Mouse (Mus musculus): ENCODE data around the gene Gpcpd1. TPM values are rescaled to one million over a fixed set of nuclear protein-coding genes. Genes with fewer than 3 reads are reported as not detected.
A peak's percentile ranks its signal among the peaks of the same experiment; 100 is the strongest.

Gene Gpcpd1
- polyA plus RNA-seq, 1 experiment from 2014 or later: 28.8 TPM

GRCm38 (mm10) chr2:132567414-132567813 is 20.1 kb downstream of the Gpcpd1 start:
- Histone ChIP-seq H3K9me3 (no peaks in the 10 kb centered on the region), H3K27ac (no peak overlapping the region), H3K4me3 (replicated peaks) (no peak overlapping the region), H3K9ac (no peak overlapping the region), H3K4me2 (replicated peaks) (no peak overlapping the region), H3K27me3 (replicated peaks) (no peaks in the 10 kb centered on the region), H3K4me1 (replicated peaks) (no peaks in the 10 kb centered on the region), H3K36me3 (peaks cover 2% of the 10 kb centered on the region; the same call in 1 of the 2 replicates)
- ATAC-seq: no peak
- 90% methylated on average over 2 of the region's 2 CpGs for WGBS

DNA sequence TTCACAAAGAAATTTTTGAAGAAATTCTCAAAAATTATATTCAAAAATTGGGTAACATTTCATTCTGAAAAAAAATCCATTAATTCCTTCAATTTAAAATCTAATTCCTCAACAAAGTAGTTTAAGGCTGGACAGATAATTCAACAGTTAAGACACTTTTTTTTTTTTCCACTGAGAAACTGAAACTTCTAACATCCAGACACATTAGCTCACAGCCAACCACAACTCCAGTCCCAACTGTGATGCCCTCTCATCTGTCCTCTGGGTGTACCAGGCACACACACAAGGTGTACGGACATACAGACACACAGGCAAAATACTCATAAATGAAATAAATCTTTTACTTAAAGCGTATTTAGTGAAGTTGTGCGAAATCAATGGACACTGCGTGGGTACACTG is 25.7 kb downstream of the Gpcpd1 start:
- Histone ChIP-seq H3K36me3 (peaks cover under 1% of the 10 kb centered on the region; the same call in 1 of the 2 replicates), H3K4me2 (replicated peaks) (no peak overlapping the region), H3K4me1 (replicated peaks) (no peaks in the 10 kb centered on the region), H3K27ac (no peak overlapping the region), H3K27me3 (replicated peaks) (no peaks in the 10 kb centered on the region), H3K4me3 (replicated peaks) (no peak overlapping the region), H3K9me3 (no peaks in the 10 kb centered on the region), H3K9ac (no peak overlapping the region)
- WGBS: 94% methylated on average over 4 of the region's 4 CpGs
- no peak for ATAC-seq

GRCm38 (mm10) chr2:132527864-132528263 is 59.7 kb downstream of the Gpcpd1 start:
- 87% methylated on average over 1 of the region's 1 CpGs for WGBS
- no peaks in the 10 kb centered on the region for H3K27me3 ChIP-seq (replicated peaks)
- no peak overlapping the region for H3K27ac ChIP-seq
- ATAC-seq: no peak
- no peaks in the 10 kb centered on the region for H3K4me1 ChIP-seq (replicated peaks)
- H3K4me2 ChIP-seq (replicated peaks): no peak overlapping the region
- H3K9ac ChIP-seq: no peak overlapping the region
- 0 out of 2 replicates have a peak, but pooled peaks cover 3% of the 10 kb centered on the region for H3K36me3 ChIP-seq
- no peak overlapping the region for H3K4me3 ChIP-seq (replicated peaks)
- H3K9me3 ChIP-seq: no peaks in the 10 kb centered on the region

DNA sequence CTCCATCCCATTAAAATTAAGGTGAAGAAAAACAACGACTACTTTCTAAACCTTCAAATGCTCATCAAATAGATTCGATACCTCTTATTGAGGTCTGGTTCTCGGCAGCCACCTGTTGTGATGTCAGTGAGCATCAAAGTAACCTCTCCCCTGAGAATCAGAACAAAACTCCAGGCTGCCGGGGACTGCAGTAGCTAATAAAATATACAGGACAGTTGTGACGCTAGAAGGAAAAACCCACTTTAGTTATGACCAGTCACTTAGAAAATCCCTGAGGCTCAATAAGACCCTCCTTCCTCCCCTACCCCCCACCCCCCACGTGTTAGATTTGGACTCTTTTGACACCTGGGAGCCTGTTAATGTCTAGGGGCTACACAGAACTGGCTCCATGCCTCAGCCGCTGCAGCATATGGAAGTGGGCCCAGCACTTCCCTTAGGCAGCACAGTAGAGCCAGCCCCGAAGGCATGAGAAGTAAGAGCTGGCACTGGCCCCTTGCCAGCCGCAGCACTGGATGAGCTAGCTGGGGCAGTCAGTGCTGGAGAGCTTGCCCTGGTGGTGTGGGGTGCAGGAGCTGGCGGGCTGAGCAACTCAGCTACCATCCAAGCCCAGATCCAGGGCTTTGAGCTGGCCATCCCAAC is 60.5 kb downstream of the Gpcpd1 start:
- 73% methylated on average over 10 of the region's 10 CpGs for WGBS
- no peaks in the 10 kb centered on the region for H3K4me1 ChIP-seq (replicated peaks)
- H3K4me2 ChIP-seq (replicated peaks): no peak overlapping the region
- no peak overlapping the region for H3K27ac ChIP-seq
- H3K27me3 ChIP-seq (replicated peaks): no peaks in the 10 kb centered on the region
- no peak overlapping the region for H3K4me3 ChIP-seq (replicated peaks)
- H3K9ac ChIP-seq: no peak overlapping the region
- H3K9me3 ChIP-seq: no peaks in the 10 kb centered on the region
- no peak for ATAC-seq
- 0 out of 2 replicates have a peak, but pooled peaks cover 3% of the 10 kb centered on the region for H3K36me3 ChIP-seq

GRCm38 (mm10) chr2:132526110-132526509 is 61.4 kb downstream of the Gpcpd1 start:
- Histone ChIP-seq H3K27me3 (replicated peaks) (no peaks in the 10 kb centered on the region), H3K9me3 (no peaks in the 10 kb centered on the region), H3K4me2 (replicated peaks) (no peak overlapping the region), H3K27ac (no peak overlapping the region), H3K36me3 (0 out of 2 replicates have a peak, but pooled peaks cover 3% of the 10 kb centered on the region), H3K9ac (no peak overlapping the region), H3K4me1 (replicated peaks) (no peaks in the 10 kb centered on the region), H3K4me3 (replicated peaks) (no peak overlapping the region)
- 68% methylated on average over 4 of the region's 4 CpGs for WGBS
- ATAC-seq: no peak

GRCm38 (mm10) chr2:132518021-132518901 is 69.3 kb downstream of the Gpcpd1 start:
- H3K4me2 ChIP-seq (replicated peaks): no peak overlapping the region
- no peaks in the 10 kb centered on the region for H3K36me3 ChIP-seq
- no peak for ATAC-seq
- no peak overlapping the region for H3K27ac ChIP-seq
- no peaks in the 10 kb centered on the region for H3K4me1 ChIP-seq (replicated peaks)
- no peak overlapping the region for H3K9ac ChIP-seq
- WGBS: 56% methylated on average over 18 of the region's 18 CpGs
- H3K4me3 ChIP-seq (replicated peaks): no peak overlapping the region
- H3K9me3 ChIP-seq: no peaks in the 10 kb centered on the region
- no peaks in the 10 kb centered on the region for H3K27me3 ChIP-seq (replicated peaks)

GRCm38 (mm10) chr2:132517194-132517836 is 70.2 kb downstream of the Gpcpd1 start:
- Histone ChIP-seq H3K4me3 (replicated peaks) (no peak overlapping the region), H3K9ac (no peak overlapping the region), H3K36me3 (no peaks in the 10 kb centered on the region), H3K4me2 (replicated peaks) (no peak overlapping the region), H3K27ac (no peak overlapping the region), H3K27me3 (replicated peaks) (no peaks in the 10 kb centered on the region), H3K4me1 (replicated peaks) (no peaks in the 10 kb centered on the region), H3K9me3 (no peaks in the 10 kb centered on the region)
- WGBS: 69% methylated on average over 6 of the region's 6 CpGs
- ATAC-seq: no peak

- no peak overlapping the region for H3K27ac ChIP-seq
- no peaks in the 10 kb centered on the region for H3K27me3 ChIP-seq (replicated peaks)
- H3K9me3 ChIP-seq: no peaks in the 10 kb centered on the region
- no peak overlapping the region for H3K4me2 ChIP-seq (replicated peaks)
- no peak overlapping the region for H3K4me3 ChIP-seq (replicated peaks)
- no peaks in the 10 kb centered on the region for H3K36me3 ChIP-seq
- no peak overlapping the region for H3K9ac ChIP-seq
- H3K4me1 ChIP-seq (replicated peaks): no peaks in the 10 kb centered on the region
- 31% methylated on average over 16 of the region's 16 CpGs for WGBS
- ATAC-seq: peak; percentile 70; the same call in 1 of the 2 replicates
Observed at GRCm38 (mm10) chr2:132516130-132517030, 71.1 kb downstream of the Gpcpd1 start.

GRCm38 (mm10) chr2:132515607-132516006 is 71.9 kb downstream of the Gpcpd1 start:
- no peak overlapping the region for H3K4me3 ChIP-seq (replicated peaks)
- H3K36me3 ChIP-seq: no peaks in the 10 kb centered on the region
- no peaks in the 10 kb centered on the region for H3K4me1 ChIP-seq (replicated peaks)
- no peak overlapping the region for H3K9ac ChIP-seq
- H3K27ac ChIP-seq: no peak overlapping the region
- H3K9me3 ChIP-seq: no peaks in the 10 kb centered on the region
- H3K27me3 ChIP-seq (replicated peaks): no peaks in the 10 kb centered on the region
- no peak for ATAC-seq
- 83% methylated on average over 13 of the region's 13 CpGs for WGBS
- no peak overlapping the region for H3K4me2 ChIP-seq (replicated peaks)

DNA sequence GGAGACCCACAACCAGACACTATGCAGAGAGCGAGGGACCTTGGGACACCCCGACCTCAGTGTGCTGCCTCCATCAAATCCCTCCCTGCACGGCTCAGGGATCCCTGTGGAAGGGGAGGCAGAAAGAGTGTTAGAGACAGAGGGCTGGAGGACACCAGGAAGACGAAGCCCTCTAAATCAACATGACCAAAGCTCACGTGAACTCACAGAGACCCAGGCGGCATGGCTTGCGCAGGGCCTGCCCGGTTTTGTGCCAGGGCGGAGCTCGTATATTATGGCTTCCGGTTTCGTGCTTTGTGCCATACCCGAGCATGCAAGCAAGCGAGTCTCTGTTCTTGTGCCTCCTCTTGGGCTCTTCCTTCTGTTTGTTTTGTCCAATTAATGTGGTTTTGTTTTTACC is 72.5 kb downstream of the Gpcpd1 start:
- Histone ChIP-seq H3K4me1 (replicated peaks) (no peaks in the 10 kb centered on the region), H3K27me3 (replicated peaks) (no peaks in the 10 kb centered on the region), H3K9ac (no peak overlapping the region), H3K4me2 (replicated peaks) (no peak overlapping the region), H3K36me3 (no peaks in the 10 kb centered on the region), H3K4me3 (replicated peaks) (no peak overlapping the region), H3K27ac (no peak overlapping the region), H3K9me3 (no peaks in the 10 kb centered on the region)
- WGBS: 86% methylated on average over 14 of the region's 14 CpGs
- ATAC-seq: no peak

DNA sequence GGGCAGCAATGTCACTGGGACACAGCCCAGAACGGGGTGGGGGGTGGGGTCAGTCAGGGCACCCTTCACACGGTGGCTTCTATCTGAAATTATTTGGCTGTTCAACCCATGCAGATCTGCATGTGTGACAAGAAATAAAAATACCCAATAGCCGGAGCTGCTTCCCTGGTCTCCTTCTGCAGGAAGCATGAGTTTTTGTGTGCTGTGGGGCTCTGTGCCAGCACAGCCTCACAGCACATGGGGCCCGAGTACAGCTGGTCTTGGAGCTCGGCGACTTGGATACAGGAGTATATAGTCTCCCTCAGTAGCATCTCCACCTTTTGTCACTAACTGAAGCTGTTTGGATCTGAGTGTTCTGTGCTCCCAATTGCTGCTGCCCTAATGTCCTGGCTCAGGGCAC is 73.2 kb downstream of the Gpcpd1 start:
- Histone ChIP-seq H3K27ac (no peak overlapping the region), H3K4me1 (replicated peaks) (no peaks in the 10 kb centered on the region), H3K9me3 (no peaks in the 10 kb centered on the region), H3K9ac (no peak overlapping the region), H3K4me2 (replicated peaks) (no peak overlapping the region), H3K4me3 (replicated peaks) (no peak overlapping the region), H3K27me3 (replicated peaks) (no peaks in the 10 kb centered on the region), H3K36me3 (no peaks in the 10 kb centered on the region)
- WGBS: 56% methylated on average over 6 of the region's 6 CpGs
- ATAC-seq: no peak
